Mouse (Mus musculus): ENCODE data around the gene Ager. TPM values are rescaled to one million over a fixed set of nuclear protein-coding genes. Genes with fewer than 3 reads are reported as not detected.

Gene Ager
- polyA plus RNA-seq (2015; fragmentation: Nextera tagmentation; extraction: Ambion mirVana), result 1.0 and 1.4 TPM in 2 replicates

DNA sequence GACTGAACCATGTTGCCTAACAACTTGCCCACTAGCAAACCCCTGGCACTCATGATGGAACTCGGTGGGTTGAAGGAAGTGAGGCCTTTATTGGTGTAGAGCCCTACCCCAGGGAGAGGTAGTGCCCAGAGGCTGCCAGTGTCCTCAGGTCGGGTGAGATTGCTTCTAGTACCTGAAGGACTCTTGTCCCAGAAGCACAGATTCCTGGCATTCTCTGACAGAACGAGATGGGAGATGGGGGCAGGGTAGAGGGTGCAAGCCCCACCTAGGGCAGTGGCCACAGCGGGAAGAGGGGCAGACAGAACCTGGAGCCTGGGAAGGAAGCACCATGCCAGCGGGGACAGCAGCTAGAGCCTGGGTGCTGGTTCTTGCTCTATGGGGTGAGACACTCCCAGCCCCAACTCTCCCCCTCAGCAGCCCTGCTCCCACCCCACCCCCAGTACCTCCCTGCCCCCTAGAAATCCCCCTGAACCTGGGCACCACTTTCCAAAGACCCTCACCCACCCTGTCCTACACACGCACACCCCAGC, at the start of gene Ager:
Gene Ager (plus strand): TSS at position 297 of the 530 bp plus-strand sequence.
- Histone ChIP-seq H3K36me3 (peaks cover 42% of the 10 kb centered on the region), H3K27ac (replicated peaks) (no peak within 1 kb of the TSS), H3K27me3 (replicated peaks) (no peaks in the 10 kb centered on the region), H3K9ac (replicated peaks) (no peak within 1 kb of the TSS), H3K4me2 (no peak within 1 kb of the TSS), H3K9me3 (replicated peaks) (no peaks in the 10 kb centered on the region), H3K4me3 (replicated peaks) (no peak within 1 kb of the TSS), H3K4me1 (peaks cover 43% of the 10 kb centered on the region)
- ATAC-seq (ENCODE audit: low FRiP score), result no peak
- 22% methylated on average over 6 of the region's 6 CpGs for WGBS

DNA sequence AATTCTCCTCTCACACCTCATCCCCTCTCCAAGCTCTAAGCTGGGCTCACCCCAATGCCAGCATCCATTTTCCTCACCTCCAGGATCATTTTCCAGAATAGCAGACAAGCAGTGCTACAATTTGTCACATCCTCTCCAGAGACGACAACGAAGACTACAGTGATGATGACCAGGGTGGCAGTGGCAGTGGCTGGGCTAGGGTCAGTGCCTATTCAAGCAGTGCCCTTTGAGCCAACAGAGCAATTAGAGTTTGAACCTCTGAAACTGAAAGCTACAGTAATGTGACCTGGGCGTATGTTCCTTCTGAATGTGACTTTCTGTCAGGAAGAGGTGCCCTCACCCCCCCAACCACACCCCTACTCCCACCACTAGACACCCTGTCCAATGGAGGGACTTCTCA, 48.5 kb upstream of the Ager start:
- no peak overlapping the region for H3K4me2 ChIP-seq

DNA sequence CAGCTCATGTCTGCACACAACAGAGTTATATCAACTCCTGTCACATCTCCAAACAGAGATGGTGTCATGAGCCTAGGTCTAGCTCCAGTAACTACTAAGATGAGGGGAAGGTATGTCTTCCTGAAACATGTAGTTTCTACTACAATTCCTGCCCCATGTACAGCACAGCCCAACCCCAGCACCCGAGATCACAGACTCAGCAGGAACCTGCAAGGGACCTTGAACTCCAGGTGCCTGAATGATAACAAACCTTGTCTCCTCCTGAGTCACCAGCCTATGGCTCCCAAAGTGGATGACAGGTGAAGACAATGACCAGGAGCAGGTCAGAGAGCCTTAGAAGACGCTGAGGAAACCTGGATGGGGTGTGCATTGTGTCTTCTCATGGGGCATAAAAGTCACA, 47.8 kb upstream of the Ager start:
- no peak overlapping the region for H3K9ac ChIP-seq (replicated peaks)
- H3K27ac ChIP-seq (replicated peaks), result no peak overlapping the region
- no peak overlapping the region for H3K4me2 ChIP-seq
- H3K36me3 ChIP-seq, result no peaks in the 10 kb centered on the region
- 90% methylated on average over 2 of the region's 2 CpGs for WGBS
- H3K27me3 ChIP-seq (replicated peaks), result 0 out of 2 replicates have a peak, but pooled peaks cover 3% of the 10 kb centered on the region
- no peak overlapping the region for H3K4me3 ChIP-seq (replicated peaks)
- no peak for ATAC-seq (ENCODE audit: low FRiP score)
- H3K4me1 ChIP-seq, result no peaks in the 10 kb centered on the region
- H3K9me3 ChIP-seq (replicated peaks), result no peaks in the 10 kb centered on the region

More for the DNA sequence above, 48.5 kb upstream of the Ager start:
- ATAC-seq (ENCODE audit: low FRiP score), result no peak
- Histone ChIP-seq H3K4me3 (replicated peaks) (no peak overlapping the region), H3K27ac (replicated peaks) (no peak overlapping the region), H3K36me3 (no peaks in the 10 kb centered on the region), H3K9me3 (replicated peaks) (no peaks in the 10 kb centered on the region), H3K27me3 (replicated peaks) (0 out of 2 replicates have a peak, but pooled peaks cover 2% of the 10 kb centered on the region), H3K4me1 (no peaks in the 10 kb centered on the region), H3K9ac (replicated peaks) (no peak overlapping the region)
- 89% methylated on average over 3 of the region's 3 CpGs for WGBS

DNA sequence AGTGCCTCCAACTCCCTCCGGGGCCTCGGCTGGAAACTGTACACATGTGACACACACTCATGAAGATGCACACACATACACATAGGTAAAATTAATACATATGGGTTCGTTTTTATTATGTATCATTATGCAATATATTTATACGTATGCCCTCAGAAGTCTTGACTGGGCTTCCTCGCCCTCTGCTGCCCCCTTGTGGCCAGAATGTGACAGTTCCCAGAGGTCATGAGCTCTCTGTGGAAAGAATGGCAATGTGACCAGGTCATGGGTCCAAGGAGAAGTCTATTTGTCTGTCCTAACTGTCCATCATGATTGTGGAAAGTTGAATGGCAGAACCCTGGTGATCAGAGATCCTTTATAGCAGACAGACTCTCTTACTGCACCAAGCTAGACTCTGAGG, 42.2 kb upstream of the Ager start:
- H3K9ac ChIP-seq (replicated peaks), result no peak overlapping the region
- WGBS, result 24% methylated on average over 5 of the region's 5 CpGs
- H3K27ac ChIP-seq (replicated peaks), result no peak overlapping the region
- no peaks in the 10 kb centered on the region for H3K36me3 ChIP-seq
- no peak overlapping the region for H3K4me3 ChIP-seq (replicated peaks)
- 0 out of 2 replicates have a peak, but pooled peaks cover 3% of the 10 kb centered on the region for H3K27me3 ChIP-seq (replicated peaks)
- H3K9me3 ChIP-seq (replicated peaks), result no peaks in the 10 kb centered on the region
- no peak for ATAC-seq (ENCODE audit: low FRiP score)
- no peak overlapping the region for H3K4me2 ChIP-seq
- H3K4me1 ChIP-seq, result no peaks in the 10 kb centered on the region

- Histone ChIP-seq H3K4me2 (no peak overlapping the region), H3K9me3 (replicated peaks) (no peaks in the 10 kb centered on the region), H3K9ac (replicated peaks) (no peak overlapping the region), H3K36me3 (no peaks in the 10 kb centered on the region), H3K4me3 (replicated peaks) (no peak overlapping the region), H3K4me1 (no peaks in the 10 kb centered on the region), H3K27me3 (replicated peaks) (0 out of 2 replicates have a peak, but pooled peaks cover 3% of the 10 kb centered on the region), H3K27ac (replicated peaks) (no peak overlapping the region)
- 89% methylated on average over 8 of the region's 8 CpGs for WGBS
- no peak for ATAC-seq (ENCODE audit: low FRiP score)
Observed at GRCm38 (mm10) chr17:34556406-34556805, 41.3 kb upstream of the Ager start.

GRCm38 (mm10) chr17:34557411-34557810, 40.3 kb upstream of the Ager start:
- no peak overlapping the region for H3K4me2 ChIP-seq
- 0 out of 2 replicates have a peak, but pooled peaks cover 3% of the 10 kb centered on the region for H3K27me3 ChIP-seq (replicated peaks)
- no peak overlapping the region for H3K27ac ChIP-seq (replicated peaks)
- WGBS, result 52% methylated on average over 11 of the region's 11 CpGs
- no peaks in the 10 kb centered on the region for H3K4me1 ChIP-seq
- no peak overlapping the region for H3K4me3 ChIP-seq (replicated peaks)
- no peak overlapping the region for H3K9ac ChIP-seq (replicated peaks)
- H3K9me3 ChIP-seq (replicated peaks), result no peaks in the 10 kb centered on the region
- no peaks in the 10 kb centered on the region for H3K36me3 ChIP-seq
- ATAC-seq (ENCODE audit: low FRiP score), result no peak

DNA sequence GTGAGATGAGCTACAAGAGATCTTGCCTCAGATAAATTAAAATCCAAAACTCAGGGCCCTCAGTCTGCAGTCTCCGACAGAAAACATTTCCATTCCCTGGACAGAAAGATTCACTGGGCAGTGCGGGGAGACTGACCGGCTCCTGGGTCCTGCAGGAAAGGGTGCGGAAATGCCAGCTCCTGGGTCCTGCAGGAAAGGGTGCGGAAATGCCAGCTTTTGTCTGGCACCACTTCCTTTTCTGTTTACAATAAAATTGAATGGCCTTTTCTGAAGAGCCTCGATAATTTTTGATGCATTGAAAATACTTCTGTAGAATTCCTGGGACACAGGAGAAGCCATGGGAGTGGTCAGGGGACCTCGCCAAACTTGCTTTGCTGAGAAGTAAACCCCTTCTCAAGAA, 38.5 kb upstream of the Ager start:
- no peak for ATAC-seq (ENCODE audit: low FRiP score)
- no peak overlapping the region for H3K9ac ChIP-seq (replicated peaks)
- H3K27me3 ChIP-seq (replicated peaks), result 0 out of 2 replicates have a peak, but pooled peaks cover under 1% of the 10 kb centered on the region
- no peaks in the 10 kb centered on the region for H3K9me3 ChIP-seq (replicated peaks)
- H3K36me3 ChIP-seq, result no peaks in the 10 kb centered on the region
- WGBS, result 90% methylated on average over 7 of the region's 7 CpGs
- H3K4me2 ChIP-seq, result no peak overlapping the region
- H3K27ac ChIP-seq (replicated peaks), result no peak overlapping the region
- no peak overlapping the region for H3K4me3 ChIP-seq (replicated peaks)
- H3K4me1 ChIP-seq, result 0 out of 2 replicates have a peak, but pooled peaks cover 1% of the 10 kb centered on the region

DNA sequence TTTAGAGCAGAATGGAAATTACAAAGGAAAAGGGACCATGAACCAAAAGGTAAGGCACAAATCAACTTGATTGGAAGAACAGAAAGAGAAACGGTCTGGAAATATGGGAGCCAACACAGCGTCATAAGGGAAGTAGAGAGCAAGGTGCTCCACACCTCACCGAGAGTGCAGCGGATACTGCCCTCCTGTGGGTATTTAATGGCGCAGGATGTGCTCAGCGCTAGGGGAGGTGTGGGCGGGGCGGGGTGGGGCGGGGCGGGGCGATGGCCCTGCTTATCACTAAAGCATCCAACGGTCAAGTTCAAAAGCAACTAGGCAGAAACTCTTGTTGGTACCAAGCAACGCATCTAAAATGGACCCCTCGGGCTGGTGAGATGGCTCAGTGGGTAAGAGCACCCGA, 37.8 kb upstream of the Ager start:
- Histone ChIP-seq H3K4me1 (0 out of 2 replicates have a peak, but pooled peaks cover 5% of the 10 kb centered on the region), H3K27ac (replicated peaks) (no peak overlapping the region), H3K9ac (replicated peaks) (no peak overlapping the region), H3K27me3 (replicated peaks) (no peaks in the 10 kb centered on the region), H3K9me3 (replicated peaks) (no peaks in the 10 kb centered on the region), H3K36me3 (no peaks in the 10 kb centered on the region), H3K4me3 (replicated peaks) (no peak overlapping the region), H3K4me2 (no peak overlapping the region)
- ATAC-seq (ENCODE audit: low FRiP score), result no peak
- WGBS, result 28% methylated on average over 15 of the region's 15 CpGs

DNA sequence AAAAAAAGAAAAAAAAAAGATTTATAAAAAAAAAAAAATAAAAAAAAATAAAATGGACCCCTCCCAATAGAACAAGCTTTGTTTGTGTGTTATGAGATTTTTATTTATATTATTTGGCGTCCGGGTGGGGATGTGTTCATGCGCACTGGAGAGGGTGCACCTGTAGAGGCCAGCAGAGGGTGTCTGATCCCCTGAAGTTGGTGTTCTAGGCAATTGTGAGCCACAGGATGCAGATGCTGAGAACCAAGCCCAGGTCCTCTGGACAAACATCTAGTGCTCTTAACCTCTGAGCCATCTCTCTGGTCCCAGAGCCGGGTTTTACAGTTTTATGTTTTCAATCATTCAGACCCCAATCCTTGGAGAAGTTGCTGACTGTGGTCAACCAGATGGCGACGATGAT, 37.2 kb upstream of the Ager start:
- ATAC-seq (ENCODE audit: low FRiP score), result no peak
- Histone ChIP-seq H3K27me3 (replicated peaks) (no peaks in the 10 kb centered on the region), H3K27ac (replicated peaks) (no peak overlapping the region), H3K4me3 (replicated peaks) (no peak overlapping the region), H3K36me3 (no peaks in the 10 kb centered on the region), H3K9me3 (replicated peaks) (no peaks in the 10 kb centered on the region), H3K9ac (replicated peaks) (no peak overlapping the region), H3K4me1 (0 out of 2 replicates have a peak, but pooled peaks cover 5% of the 10 kb centered on the region), H3K4me2 (no peak overlapping the region)
- WGBS, result 94% methylated on average over 6 of the region's 6 CpGs

DNA sequence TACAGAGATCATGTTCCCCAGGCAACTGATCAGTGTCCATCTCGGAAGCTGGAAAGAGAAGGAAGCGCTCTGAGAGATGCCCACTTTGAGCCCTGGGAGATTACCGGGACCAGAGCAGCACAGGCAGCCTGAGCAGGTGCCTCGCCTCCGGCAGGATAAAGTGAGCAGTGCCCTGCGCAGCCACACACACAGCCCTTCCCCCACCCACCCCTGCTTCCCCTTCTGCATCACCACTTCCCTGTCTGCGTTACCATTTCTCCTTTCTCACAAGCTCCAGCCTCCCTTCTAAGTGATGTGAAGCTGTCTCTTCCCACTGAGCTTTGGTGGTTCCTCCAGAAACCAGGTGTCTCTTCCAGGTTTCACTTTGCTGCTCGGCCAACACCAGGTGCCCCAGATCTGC, 36.5 kb upstream of the Ager start:
- no peak overlapping the region for H3K27ac ChIP-seq (replicated peaks)
- 0 out of 2 replicates have a peak, but pooled peaks cover 5% of the 10 kb centered on the region for H3K4me1 ChIP-seq
- H3K4me2 ChIP-seq, result no peak overlapping the region
- ATAC-seq (ENCODE audit: low FRiP score), result no peak
- no peak overlapping the region for H3K4me3 ChIP-seq (replicated peaks)
- no peaks in the 10 kb centered on the region for H3K9me3 ChIP-seq (replicated peaks)
- H3K27me3 ChIP-seq (replicated peaks), result no peaks in the 10 kb centered on the region
- H3K9ac ChIP-seq (replicated peaks), result no peak overlapping the region
- 54% methylated on average over 8 of the region's 8 CpGs for WGBS
- H3K36me3 ChIP-seq, result no peaks in the 10 kb centered on the region

- Histone ChIP-seq H3K36me3 (no peaks in the 10 kb centered on the region), H3K9me3 (replicated peaks) (no peaks in the 10 kb centered on the region), H3K27me3 (replicated peaks) (no peaks in the 10 kb centered on the region), H3K27ac (replicated peaks) (no peak overlapping the region), H3K4me1 (0 out of 2 replicates have a peak, but pooled peaks cover 5% of the 10 kb centered on the region), H3K4me3 (replicated peaks) (no peak overlapping the region), H3K9ac (replicated peaks) (no peak overlapping the region), H3K4me2 (no peak overlapping the region)
- ATAC-seq (ENCODE audit: low FRiP score), result no peak
- 72% methylated on average over 3 of the region's 3 CpGs for WGBS
Observed at GRCm38 (mm10) chr17:34562595-34562994, 35.1 kb upstream of the Ager start.

DNA sequence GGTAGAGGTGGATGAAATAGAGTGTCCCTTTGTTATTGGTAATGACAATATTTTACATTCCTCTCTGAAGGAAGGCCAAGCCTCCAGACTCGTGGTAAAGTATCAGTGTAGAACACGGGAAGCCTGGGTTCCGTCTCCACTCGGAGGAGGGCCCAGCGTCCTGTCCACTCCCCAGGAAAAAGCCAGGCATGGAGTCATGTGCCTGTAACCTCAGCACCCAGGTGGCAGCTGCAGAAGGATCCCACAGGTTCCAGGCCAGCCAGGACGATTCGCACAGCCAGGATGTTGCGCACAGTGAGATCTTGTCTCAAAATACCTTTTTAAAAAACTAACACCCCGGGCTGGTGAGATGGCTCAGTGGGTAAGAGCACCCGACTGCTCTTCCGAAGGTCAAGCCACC, 34.3 kb upstream of the Ager start:
- H3K27me3 ChIP-seq (replicated peaks), result no peaks in the 10 kb centered on the region
- H3K4me1 ChIP-seq, result 0 out of 2 replicates have a peak, but pooled peaks cover 5% of the 10 kb centered on the region
- no peaks in the 10 kb centered on the region for H3K36me3 ChIP-seq
- no peak overlapping the region for H3K27ac ChIP-seq (replicated peaks)
- H3K9me3 ChIP-seq (replicated peaks), result no peaks in the 10 kb centered on the region
- H3K4me2 ChIP-seq, result no peak overlapping the region
- no peak overlapping the region for H3K4me3 ChIP-seq (replicated peaks)
- ATAC-seq (ENCODE audit: low FRiP score), result no peak
- WGBS, result 75% methylated on average over 11 of the region's 11 CpGs
- no peak overlapping the region for H3K9ac ChIP-seq (replicated peaks)

Data from neural tube, embryonic 15.5 days (tissue).